Mouse (Mus musculus): ENCODE measurements around the gene Asb17. TPM values are rescaled to one million over a fixed set of nuclear protein-coding genes. Genes with fewer than 3 reads are reported as not detected.

The Asb17 gene
- polyA plus RNA-seq, 1 experiment = 0.20 TPM

GRCm38 (mm10) chr3:153888141-153888540, 44.1 kb downstream of the Asb17 start:
- no peak for DNase-seq (ENCODE audit: low read depth)

DNA sequence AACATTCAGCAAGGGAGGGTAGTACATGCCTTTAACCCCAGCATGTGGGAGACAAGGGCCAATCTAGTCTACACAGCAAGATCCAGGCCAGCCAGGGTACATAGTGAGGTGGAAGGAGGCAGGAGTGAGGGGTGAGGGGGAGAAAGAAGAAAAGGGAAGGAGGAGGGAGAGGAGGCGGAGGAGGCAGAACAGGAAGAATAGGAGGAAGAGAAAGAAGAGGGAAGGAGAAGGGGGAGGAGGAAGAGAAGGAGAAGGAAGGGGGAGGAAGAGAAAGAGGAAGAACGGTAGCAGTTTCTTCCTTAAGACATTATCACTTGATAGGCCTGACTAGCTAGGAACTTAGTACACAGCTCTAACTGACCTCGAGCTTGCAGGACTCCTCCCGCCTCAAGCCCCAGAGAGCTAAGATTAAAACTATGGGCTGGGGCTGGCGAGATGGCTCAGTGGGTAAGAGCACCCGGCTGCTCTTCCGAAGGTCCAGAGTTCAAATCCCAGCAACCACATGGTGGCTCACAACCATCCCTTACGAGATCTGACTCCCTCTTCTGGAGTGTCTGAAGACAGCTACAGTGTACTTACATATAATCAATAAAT, 45.3 kb downstream of the Asb17 start:
- no peak for DNase-seq (ENCODE audit: low read depth)

DNA sequence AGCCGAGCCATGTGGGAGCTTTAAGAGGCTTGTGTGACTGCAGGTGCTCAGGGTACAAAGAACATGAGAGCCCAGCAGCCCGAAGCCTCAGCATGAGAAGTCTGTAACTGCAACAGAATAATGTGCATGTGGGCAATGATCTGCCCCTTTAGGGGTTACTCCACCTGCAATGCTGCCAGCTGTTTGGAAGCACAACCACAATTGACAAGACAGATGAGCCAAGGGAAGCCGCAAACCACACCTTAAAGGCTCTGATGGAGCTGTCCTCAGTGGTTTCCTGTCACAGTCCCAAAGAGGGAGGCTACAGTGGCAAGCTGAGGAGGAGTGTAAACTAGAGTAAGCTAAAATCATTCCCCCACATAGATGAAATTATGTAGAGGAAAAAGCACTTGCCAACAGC, 51.4 kb downstream of the Asb17 start:
- no peak for DNase-seq (ENCODE audit: low read depth)

DNA sequence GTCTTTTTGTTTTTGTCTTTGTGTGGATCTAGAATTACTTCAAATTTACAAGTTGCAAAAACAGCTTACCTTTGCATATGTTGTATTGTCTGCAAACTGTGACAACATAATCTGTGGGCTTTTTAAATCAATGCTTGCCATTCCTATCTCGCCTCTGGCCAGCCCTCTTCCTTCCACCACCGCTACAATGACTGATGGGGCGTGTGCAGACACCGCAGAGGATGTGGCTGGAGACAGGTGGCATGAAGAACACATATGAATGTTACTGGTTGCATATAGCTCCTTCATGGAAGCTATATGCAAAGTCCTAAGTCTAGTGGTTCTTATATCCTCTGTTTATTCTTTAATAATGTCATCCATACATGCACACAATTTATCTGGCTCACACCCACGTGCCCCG, 53.2 kb downstream of the Asb17 start:
- DNase-seq (ENCODE audit: low read depth) = no peak

GRCm38 (mm10) chr3:153901904-153902303, 57.9 kb downstream of the Asb17 start:
- DNase-seq (ENCODE audit: low read depth) = no peak

DNA sequence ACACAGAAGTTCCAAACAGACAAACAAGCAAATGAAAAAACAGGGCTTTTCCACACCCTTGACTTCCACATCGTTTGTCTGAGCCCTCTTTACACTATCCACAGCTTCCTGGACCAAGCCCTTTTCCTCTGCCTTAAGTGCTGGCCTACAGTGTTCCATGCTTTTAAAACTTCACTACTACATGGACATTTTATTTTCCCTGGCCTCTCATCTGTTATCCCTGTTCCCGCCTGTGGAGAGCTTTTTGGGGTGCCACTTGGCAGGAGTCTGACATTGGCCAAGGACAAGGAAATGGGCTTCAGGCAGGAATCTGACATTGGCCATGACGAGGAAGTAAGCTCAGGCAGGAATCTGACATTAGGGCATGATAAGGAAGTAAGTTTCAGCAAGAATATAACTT, 58.6 kb downstream of the Asb17 start:
- no peak for DNase-seq (ENCODE audit: low read depth)

GRCm38 (mm10) chr3:153904586-153904985, 60.6 kb downstream of the Asb17 start:
- DNase-seq (ENCODE audit: low read depth) = no peak

Other genes with a start within 250 kb of the Asb17 start
- gene St6galnac3, start 119.0 kb upstream of the Asb17 start, polyA plus RNA-seq (2012; rRNA removed) = 1.4 and 2.3 TPM in 2 replicates
- gene Msh4, start 61.9 kb downstream of the Asb17 start, polyA plus RNA-seq (2012; rRNA removed) = 0.09 TPM in 1 of 2 replicates, not detected in the other
- gene Rabggtb, start 68.8 kb downstream of the Asb17 start, polyA plus RNA-seq (2012; rRNA removed) = 35.9 and 40.6 TPM in 2 replicates
- 98.2 and 101 TPM in 2 replicates for gene Acadm, start 100.4 kb downstream of the Asb17 start, polyA plus RNA-seq (2012; rRNA removed)
- 0.03 and 0.07 TPM in 2 replicates for gene Slc44a5, start 129.2 kb downstream of the Asb17 start, polyA plus RNA-seq (2012; rRNA removed)

Data from gonadal fat pad, adult 2 months (tissue).